Mouse (Mus musculus) lung, postnatal 0 days (tissue): ENCODE measurements around the gene Col1a1.
A peak's percentile ranks its signal among the peaks of the same experiment; 100 is the strongest.

ENCODE experiments used
- CTCF ChIP-seq: IDR thresholded peaks from 2 replicates; pipeline ENCODE4 v1.5.1; 2016; ENCODE audit warnings: antibody characterized with exemption, mild to moderate bottlenecking
- EP300 ChIP-seq: IDR thresholded peaks from 2 replicates; pipeline ENCODE4 v1.6.1; 2016; ENCODE audit warnings: antibody characterized with exemption, mild to moderate bottlenecking, control low read depth

- peak; percentile 93 for TF ChIP-seq CTCF
- TF ChIP-seq EP300: no peak
Measured at GRCm38 (mm10) chr11:94939280-94939679, 3.3 kb downstream of the Col1a1 start.
